Mouse (Mus musculus): ENCODE data around the gene Mylpf. TPM values are rescaled to one million over a fixed set of nuclear protein-coding genes. Genes with fewer than 3 reads are reported as not detected.

The Mylpf gene
- polyA plus RNA-seq, 1 experiment from 2014 or later: 3.5 TPM

DNA sequence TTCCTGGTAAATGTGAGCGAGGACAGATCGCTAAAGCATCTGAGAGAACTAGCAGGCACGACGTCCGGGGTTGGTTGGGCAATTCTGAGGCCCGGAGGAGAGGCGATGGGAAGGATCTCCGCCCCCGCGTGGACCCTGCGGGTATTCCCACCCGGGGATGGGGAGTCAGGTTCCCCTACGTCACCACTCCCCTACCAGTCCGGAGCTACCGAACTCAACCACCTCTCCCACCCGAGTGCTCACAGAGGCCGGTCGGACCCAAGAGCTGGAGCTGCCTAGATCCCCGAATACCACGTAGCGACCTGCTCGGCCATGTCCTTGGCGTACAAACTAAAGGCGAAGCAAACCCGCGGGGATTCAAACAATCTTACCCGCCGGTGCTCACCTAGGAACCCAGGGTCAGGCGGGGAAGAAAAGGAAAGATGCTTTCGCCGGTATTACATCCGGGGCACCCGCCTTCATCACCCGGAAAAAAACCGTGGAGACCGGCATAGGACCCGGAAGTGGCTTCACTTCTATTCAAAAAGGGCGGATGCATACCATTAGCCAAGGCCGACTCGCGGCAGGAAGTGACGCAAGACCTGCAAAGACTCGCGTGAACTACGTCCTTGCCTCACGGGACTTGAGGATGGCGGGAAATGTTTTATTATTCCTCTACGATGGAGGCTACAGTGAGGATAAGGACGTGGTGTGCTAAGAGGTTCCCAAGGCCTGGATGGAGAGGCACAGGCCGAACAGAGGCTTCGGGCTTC, 13.0 kb upstream of the Mylpf start, which contains the start of gene Cd2bp2:
Gene Cd2bp2, minus strand, starts transcription at position 507 of the 752 bp plus-strand sequence.
- H3K27ac ChIP-seq (ENCODE audit: low read depth, low read length): peak within 1 kb of the TSS; percentile 87
- H3K4me3 ChIP-seq (ENCODE audit: low read length): peak within 1 kb of the TSS; percentile 71
- peaks cover 17% of the 10 kb centered on the region for H3K4me1 ChIP-seq (ENCODE audit: control insufficient read depth, insufficient read depth, low read depth, low read length)
- no peaks in the 10 kb centered on the region for H3K9me3 ChIP-seq (ENCODE audit: control insufficient read depth, low read length)
- WGBS: under 1% methylated on average over 51 of the region's 51 CpGs
- peak within 1 kb of the TSS; percentile 92 for H3K4me2 ChIP-seq (ENCODE audit: low read length)
- peaks cover 49% of the 10 kb centered on the region for H3K36me3 ChIP-seq (ENCODE audit: control insufficient read depth, insufficient read depth, low read length)
- ATAC-seq: peak; percentile 98
- H3K9ac ChIP-seq (ENCODE audit: low read depth, low read length): peak within 1 kb of the TSS; percentile 80
- no peaks in the 10 kb centered on the region for H3K27me3 ChIP-seq (replicated peaks; ENCODE audit: control insufficient read depth, insufficient read depth, low read length)

DNA sequence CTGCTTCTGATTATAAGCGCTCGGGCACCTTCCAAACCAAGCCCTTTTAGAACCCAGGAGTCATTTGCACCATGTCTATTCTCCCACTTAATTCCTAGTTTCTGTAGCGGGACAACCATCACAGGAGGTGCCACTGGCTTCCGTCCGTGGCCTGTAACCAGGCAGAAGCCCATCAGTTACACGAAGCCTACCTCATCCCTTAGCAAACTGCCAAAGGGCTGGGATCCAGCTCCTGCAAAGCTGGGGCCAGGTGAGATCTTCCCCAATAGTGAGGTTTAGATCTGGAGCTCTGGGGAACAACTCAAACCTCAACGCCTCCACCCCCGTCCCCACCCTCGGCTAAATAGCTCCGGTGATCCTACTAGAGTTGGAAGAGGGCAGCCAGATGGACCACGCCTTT, 12.2 kb upstream of the Mylpf start:
- Histone ChIP-seq H3K27ac (ENCODE audit: low read depth, low read length) (peak overlapping the region; percentile 66), H3K9ac (ENCODE audit: low read depth, low read length) (peak overlapping the region; percentile 67), H3K9me3 (ENCODE audit: control insufficient read depth, low read length) (no peaks in the 10 kb centered on the region), H3K4me2 (ENCODE audit: low read length) (peak overlapping the region; percentile 65), H3K36me3 (ENCODE audit: control insufficient read depth, insufficient read depth, low read length) (peaks cover 56% of the 10 kb centered on the region), H3K27me3 (replicated peaks; ENCODE audit: control insufficient read depth, insufficient read depth, low read length) (no peaks in the 10 kb centered on the region), H3K4me3 (ENCODE audit: low read length) (peak overlapping the region; percentile 71), H3K4me1 (ENCODE audit: control insufficient read depth, insufficient read depth, low read depth, low read length) (peaks cover 17% of the 10 kb centered on the region)
- WGBS: 60% methylated on average over 11 of the region's 11 CpGs
- ATAC-seq: no peak

DNA sequence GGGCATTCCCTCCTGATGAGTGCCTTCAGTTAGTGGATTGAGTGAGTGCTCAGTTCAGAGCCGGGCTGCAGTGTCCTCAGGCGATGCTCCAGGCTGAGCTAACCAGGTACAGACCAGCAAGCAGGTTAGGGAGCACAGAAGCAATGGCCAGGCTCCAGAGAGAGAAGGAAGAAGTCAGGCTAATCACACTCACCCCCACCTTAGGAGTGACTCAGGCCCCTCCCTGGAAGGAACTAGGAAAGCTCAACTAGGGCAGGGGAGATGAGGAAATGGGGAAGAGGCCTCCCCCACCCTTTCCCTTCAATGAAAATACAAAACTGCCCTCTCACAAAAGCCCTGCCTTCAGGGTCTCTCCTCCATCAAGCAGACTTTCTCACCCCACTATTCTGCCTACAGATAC, 2.1 kb upstream of the Mylpf start:
- H3K27ac ChIP-seq (ENCODE audit: low read depth, low read length): no peak overlapping the region
- no peaks in the 10 kb centered on the region for H3K9me3 ChIP-seq (ENCODE audit: control insufficient read depth, low read length)
- peaks cover 9% of the 10 kb centered on the region for H3K36me3 ChIP-seq (ENCODE audit: control insufficient read depth, insufficient read depth, low read length)
- H3K4me1 ChIP-seq (ENCODE audit: control insufficient read depth, insufficient read depth, low read depth, low read length): peaks cover 25% of the 10 kb centered on the region
- H3K27me3 ChIP-seq (replicated peaks; ENCODE audit: control insufficient read depth, insufficient read depth, low read length): no peaks in the 10 kb centered on the region
- WGBS: 57% methylated on average over 2 of the region's 2 CpGs
- peak overlapping the region; percentile 94 for H3K9ac ChIP-seq (ENCODE audit: low read depth, low read length)
- peak overlapping the region; percentile 99 for H3K4me2 ChIP-seq (ENCODE audit: low read length)
- ATAC-seq: no peak
- peak overlapping the region; percentile 97 for H3K4me3 ChIP-seq (ENCODE audit: low read length)

DNA sequence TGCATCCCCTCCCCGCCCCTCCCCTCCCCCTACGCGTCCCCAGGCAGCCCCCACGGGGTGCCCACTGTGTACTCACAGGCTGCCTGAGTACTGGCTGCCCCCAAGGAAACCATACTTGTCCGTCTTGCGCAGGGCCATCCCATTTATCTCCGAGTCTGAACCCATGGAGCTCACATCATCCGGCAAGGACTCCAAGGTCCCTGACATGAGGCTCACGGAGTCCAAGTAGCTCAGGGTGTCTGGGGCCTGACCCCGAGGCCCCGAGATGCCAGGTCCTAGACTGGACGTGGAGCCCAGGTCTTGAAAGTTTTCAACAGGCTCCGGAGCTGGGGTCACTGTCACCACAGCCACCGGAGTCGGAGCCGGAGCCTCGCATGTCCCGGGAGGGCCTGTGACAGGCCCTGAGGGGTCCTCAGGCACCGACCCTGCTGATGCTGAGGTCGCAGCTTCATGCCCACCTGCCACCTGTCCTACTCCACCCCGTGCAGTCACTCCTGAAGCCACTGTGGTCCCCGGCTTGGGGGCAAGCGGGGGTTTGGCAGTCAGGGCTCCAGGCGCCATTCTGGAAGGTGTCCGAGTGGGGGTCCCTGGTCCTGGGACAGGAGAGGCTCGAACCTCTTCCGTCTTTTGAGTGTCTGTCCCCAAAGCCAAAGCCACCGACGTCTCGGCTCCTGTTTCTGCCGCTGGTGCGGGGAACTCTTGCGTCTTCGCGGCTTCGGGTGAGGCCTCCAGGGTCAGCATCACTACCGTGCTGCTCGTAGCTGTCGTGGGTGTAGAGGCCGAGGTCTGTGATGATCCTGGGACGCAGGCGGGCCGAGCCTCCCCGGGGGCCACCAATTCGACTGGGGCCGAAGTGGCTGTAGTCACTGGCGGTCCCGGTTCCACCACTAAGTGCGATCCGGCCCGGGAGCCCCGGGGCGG, 1.1 kb upstream of the Mylpf start:
- ATAC-seq: no peak
- no peaks in the 10 kb centered on the region for H3K9me3 ChIP-seq (ENCODE audit: control insufficient read depth, low read length)

DNA sequence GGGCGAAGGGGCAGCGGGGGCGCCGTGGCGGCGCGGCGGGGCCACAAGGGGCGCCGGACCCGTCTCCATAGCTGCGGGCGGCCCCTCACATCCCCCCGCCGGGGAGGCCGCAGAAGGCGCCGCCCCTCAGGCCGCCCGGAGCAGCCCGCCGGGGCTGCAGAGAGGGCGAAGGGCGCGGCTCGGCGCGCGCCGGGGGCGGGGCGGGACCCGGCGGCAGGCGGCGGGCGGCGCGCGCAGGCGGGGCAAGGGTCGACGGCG, 466 bp upstream of the Mylpf start, which contains the start of gene Tbc1d10b:
Gene Tbc1d10b, minus strand, starts transcription at position 174 of the 258 bp plus-strand sequence.
- H3K36me3 ChIP-seq (ENCODE audit: control insufficient read depth, insufficient read depth, low read length): peaks cover 1% of the 10 kb centered on the region
- no peaks in the 10 kb centered on the region for H3K9me3 ChIP-seq (ENCODE audit: control insufficient read depth, low read length)
- H3K27me3 ChIP-seq (replicated peaks; ENCODE audit: control insufficient read depth, insufficient read depth, low read length): no peaks in the 10 kb centered on the region
- H3K4me3 ChIP-seq (ENCODE audit: low read length): peak within 1 kb of the TSS; percentile 97
- ATAC-seq: peak; percentile 3; the same call in 1 of the 2 replicates
- peak within 1 kb of the TSS; percentile 94 for H3K9ac ChIP-seq (ENCODE audit: low read depth, low read length)
- H3K27ac ChIP-seq (ENCODE audit: low read depth, low read length): peak within 1 kb of the TSS; percentile 85
- H3K4me2 ChIP-seq (ENCODE audit: low read length): peak within 1 kb of the TSS; percentile 99
- peaks cover 25% of the 10 kb centered on the region for H3K4me1 ChIP-seq (ENCODE audit: control insufficient read depth, insufficient read depth, low read depth, low read length)
- WGBS: no CpG with 5 or more reads among the region's 44 CpGs

More for the DNA sequence above, 1.1 kb upstream of the Mylpf start:
- Histone ChIP-seq H3K4me3 (ENCODE audit: low read length) (peak overlapping the region; percentile 97), H3K9ac (ENCODE audit: low read depth, low read length) (peak overlapping the region; percentile 94), H3K27ac (ENCODE audit: low read depth, low read length) (peak overlapping the region; percentile 83), H3K27me3 (replicated peaks; ENCODE audit: control insufficient read depth, insufficient read depth, low read length) (no peaks in the 10 kb centered on the region), H3K36me3 (ENCODE audit: control insufficient read depth, insufficient read depth, low read length) (peaks cover 7% of the 10 kb centered on the region), H3K4me2 (ENCODE audit: low read length) (peak overlapping the region; percentile 99), H3K4me1 (ENCODE audit: control insufficient read depth, insufficient read depth, low read depth, low read length) (peaks cover 25% of the 10 kb centered on the region)
- under 1% methylated on average over 53 of the region's 53 CpGs for WGBS

DNA sequence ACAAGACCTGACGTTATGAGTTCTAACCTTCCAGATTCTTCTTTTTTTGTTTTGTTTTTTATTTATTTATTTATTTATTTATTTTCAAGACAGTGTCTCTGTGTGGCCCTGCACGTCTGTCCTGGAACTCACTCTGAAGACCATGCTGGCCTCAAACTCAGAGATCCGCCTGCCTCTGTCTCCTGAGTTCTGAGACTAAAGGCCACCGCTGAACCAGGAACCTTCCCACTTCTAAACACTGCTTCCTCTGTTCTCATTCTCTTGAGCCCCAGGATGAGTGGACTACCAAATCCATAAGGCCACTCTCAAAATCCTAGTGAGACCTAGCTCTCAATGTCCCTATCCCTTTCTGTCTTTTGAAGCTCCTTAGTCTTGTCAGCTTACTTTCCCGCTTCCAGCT, 1.2 kb downstream of the Mylpf start:
- H3K4me3 ChIP-seq (ENCODE audit: low read length): no peak overlapping the region
- no peak overlapping the region for H3K9ac ChIP-seq (ENCODE audit: low read depth, low read length)
- ATAC-seq: no peak
- H3K9me3 ChIP-seq (ENCODE audit: control insufficient read depth, low read length): no peaks in the 10 kb centered on the region
- H3K4me1 ChIP-seq (ENCODE audit: control insufficient read depth, insufficient read depth, low read depth, low read length): peaks cover 25% of the 10 kb centered on the region
- peak overlapping the region; percentile 85; the same call in 1 of the 2 replicates for H3K27ac ChIP-seq (ENCODE audit: low read depth, low read length)
- 78% methylated on average over 5 of the region's 5 CpGs for WGBS
- peak overlapping the region; percentile 87 for H3K4me2 ChIP-seq (ENCODE audit: low read length)
- H3K36me3 ChIP-seq (ENCODE audit: control insufficient read depth, insufficient read depth, low read length): no peaks in the 10 kb centered on the region
- no peaks in the 10 kb centered on the region for H3K27me3 ChIP-seq (replicated peaks; ENCODE audit: control insufficient read depth, insufficient read depth, low read length)

DNA sequence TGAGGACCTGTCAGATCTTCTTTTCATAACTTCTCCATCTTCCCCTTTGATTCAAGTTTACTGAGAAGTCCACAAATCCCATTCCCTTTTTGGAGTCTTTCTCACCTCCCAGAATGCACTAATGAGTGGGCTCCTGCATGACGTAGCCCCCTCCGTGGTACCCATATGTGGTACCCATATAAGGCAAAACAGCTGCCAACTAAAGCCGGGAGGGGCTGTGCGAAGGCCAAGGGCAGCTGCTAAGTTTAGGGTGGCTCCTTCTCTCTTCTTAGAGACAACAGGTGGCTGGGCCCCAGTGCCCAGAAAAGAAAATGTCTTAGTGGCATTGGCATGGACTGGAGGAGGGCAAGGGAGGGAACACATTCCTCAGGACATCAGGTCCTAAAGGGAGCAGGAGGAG, 1.6 kb downstream of the Mylpf start:
- Histone ChIP-seq H3K4me1 (ENCODE audit: control insufficient read depth, insufficient read depth, low read depth, low read length) (peaks cover 21% of the 10 kb centered on the region), H3K36me3 (ENCODE audit: control insufficient read depth, insufficient read depth, low read length) (no peaks in the 10 kb centered on the region), H3K9me3 (ENCODE audit: control insufficient read depth, low read length) (no peaks in the 10 kb centered on the region), H3K4me3 (ENCODE audit: low read length) (no peak overlapping the region), H3K27me3 (replicated peaks; ENCODE audit: control insufficient read depth, insufficient read depth, low read length) (no peaks in the 10 kb centered on the region), H3K9ac (ENCODE audit: low read depth, low read length) (no peak overlapping the region), H3K27ac (ENCODE audit: low read depth, low read length) (no peak overlapping the region), H3K4me2 (ENCODE audit: low read length) (no peak overlapping the region)
- WGBS: 87% methylated on average over 4 of the region's 4 CpGs
- ATAC-seq: no peak

DNA sequence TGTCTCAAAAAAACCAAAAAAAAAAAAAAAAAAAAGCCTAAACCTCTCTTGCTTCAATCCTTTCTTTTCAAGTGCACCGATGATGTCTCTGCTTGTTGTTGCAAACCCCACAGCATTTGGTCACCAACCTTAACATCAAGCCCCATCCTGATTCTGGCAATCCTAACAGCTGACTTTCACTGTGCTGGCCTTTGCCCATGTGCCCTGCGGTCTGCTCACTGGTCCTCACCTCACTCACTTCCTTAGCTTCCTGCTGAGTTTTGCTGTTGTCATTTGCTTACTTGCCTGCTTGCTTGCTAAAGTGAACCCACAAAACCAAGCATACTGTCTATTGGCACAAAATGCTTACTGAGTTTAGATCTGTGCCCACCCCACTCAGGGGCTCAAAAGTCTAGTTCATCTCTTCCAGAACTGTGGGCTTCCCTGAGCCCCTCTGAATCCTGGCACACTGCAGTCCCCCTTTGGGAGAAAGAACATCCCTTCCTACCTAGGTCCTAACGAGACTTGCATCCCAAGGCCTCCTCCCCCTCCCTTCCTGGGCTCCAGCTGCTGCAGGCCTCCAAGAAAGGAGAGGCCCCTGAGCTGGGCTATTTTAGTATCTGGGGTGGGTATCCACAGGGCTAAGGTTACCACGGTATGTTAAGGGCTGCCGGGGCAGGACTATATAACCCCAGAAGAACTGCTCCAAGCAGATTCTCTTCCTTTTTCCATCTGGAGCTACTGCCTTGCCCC, 2.5 kb downstream of the Mylpf start:
- ATAC-seq: no peak
- H3K9ac ChIP-seq (ENCODE audit: low read depth, low read length): no peak overlapping the region
- no peak overlapping the region for H3K27ac ChIP-seq (ENCODE audit: low read depth, low read length)
- H3K36me3 ChIP-seq (ENCODE audit: control insufficient read depth, insufficient read depth, low read length): no peaks in the 10 kb centered on the region
- H3K4me3 ChIP-seq (ENCODE audit: low read length): no peak overlapping the region
- no peak overlapping the region for H3K4me2 ChIP-seq (ENCODE audit: low read length)
- peaks cover 14% of the 10 kb centered on the region for H3K4me1 ChIP-seq (ENCODE audit: control insufficient read depth, insufficient read depth, low read depth, low read length)
- H3K9me3 ChIP-seq (ENCODE audit: control insufficient read depth, low read length): no peaks in the 10 kb centered on the region
- 68% methylated on average over 5 of the region's 5 CpGs for WGBS
- H3K27me3 ChIP-seq (replicated peaks; ENCODE audit: control insufficient read depth, insufficient read depth, low read length): no peaks in the 10 kb centered on the region
